Mouse (Mus musculus) megakaryocyte, embryonic 14.5 days (primary cell): Measurements from ENCODE around the gene Irx3.

Source experiments
- FLI1 ChIP-seq: IDR thresholded peaks from 2 replicates; pipeline ENCODE4 v1.6.1; 2012; ENCODE audit warnings: low read length, inconsistent platforms, mixed read lengths
- GATA1 ChIP-seq: IDR thresholded peaks from 3 replicates; pipeline ENCODE4 v1.6.1; 2012; ENCODE audit warnings: mixed read lengths, low read length, inconsistent platforms, borderline replicate concordance

DNA sequence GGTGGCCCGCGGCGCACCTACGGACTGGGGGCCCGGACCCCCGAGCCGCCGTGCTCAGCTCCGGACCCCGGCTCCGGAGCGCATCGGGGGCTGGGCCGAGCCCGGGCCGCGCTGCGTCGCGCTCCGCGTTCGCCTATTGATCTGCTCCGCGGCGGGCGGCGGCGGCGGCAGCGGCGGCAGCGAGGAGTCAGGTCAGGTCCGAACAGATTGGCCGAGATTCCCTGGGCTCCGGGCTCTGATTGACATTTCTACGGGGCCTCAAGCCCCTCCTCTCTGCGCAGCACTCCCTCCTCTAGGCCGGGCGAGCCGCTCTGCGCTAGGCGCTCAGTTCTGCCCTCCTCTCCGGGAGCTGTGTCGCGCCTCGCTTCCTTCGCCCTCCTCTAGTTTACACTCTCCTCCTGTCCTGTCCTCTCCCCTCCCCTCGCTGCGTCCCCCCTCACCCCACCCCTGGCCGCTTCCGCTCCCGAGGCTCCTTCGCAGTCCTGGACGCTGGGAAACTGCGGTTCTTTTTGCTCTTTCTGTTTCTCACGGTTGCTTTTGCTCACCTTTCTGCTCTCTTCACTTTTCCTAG lies 541 bp downstream of the Irx3 start:
- TF ChIP-seq GATA1 (no peak), FLI1 (no peak)
